13 mouse cellular contexts compared by ENCODE assay signal in genomic region chr5:136935905-136936695, GRCm38 (mm10). TPM values are rescaled to one million over a fixed set of nuclear protein-coding genes. Genes with fewer than 3 reads are reported as not detected.
DNase-seq lines count a peak whose midpoint lies in the region; ATAC-seq and TF ChIP-seq lines count a peak whose summit lies in the region.
"Had no signal": no experiment of that assay in that cellular context is flagged by ENCODE, and none has a peak within 500 bp of the region (broad histone marks: within the 10 kb centered on the region; RNA-seq: fewer than 3 reads in every experiment).

No protein-coding gene starts in this region.

- ATAC-seq in forebrain, postnatal 0 days: no peak
- ATAC-seq in forebrain, embryonic 15.5 days (replicated peaks): no peak
- ATAC-seq in midbrain, embryonic 11.5 days (ENCODE audit: low FRiP score): no peak
- 0 out of 2 replicates have a peak, but pooled peaks have one; percentile 32 for ATAC-seq in common myeloid progenitor, adult 5-6 weeks (replicated peaks; ENCODE audit: low read depth, poor library complexity, severe bottlenecking)
- no peak for ATAC-seq in midbrain, embryonic 15.5 days (replicated peaks)

- peak; percentile 37; the same call in 1 of the 2 replicates for TF ChIP-seq CTCF in forebrain, postnatal 0 days (IDR thresholded peaks at IDR 0.05; ENCODE audit: low read depth)

- H3K4me1 ChIP-seq in forebrain, postnatal 0 days (ENCODE audit: insufficient read depth): no peaks in the 10 kb centered on the region
- H3K4me1 ChIP-seq in forebrain, embryonic 15.5 days: no peaks in the 10 kb centered on the region
- H3K4me1 ChIP-seq in midbrain, embryonic 11.5 days (ENCODE audit: control insufficient read depth, insufficient read depth, low read length): no peaks in the 10 kb centered on the region
- H3K4me1 ChIP-seq in midbrain, embryonic 10.5 days: no peaks in the 10 kb centered on the region
- H3K4me1 ChIP-seq in midbrain, embryonic 15.5 days: no peaks in the 10 kb centered on the region
- H3K4me1 ChIP-seq: embryonic facial prominence, embryonic 13.5 days; hindbrain, embryonic 15.5 days; limb, embryonic 10.5 days; midbrain, embryonic 12.5 days had no signal

- 74% methylated on average over 7 of the region's 7 CpGs for WGBS in forebrain, postnatal 0 days
- 71% methylated on average over 7 of the region's 7 CpGs for WGBS in forebrain, embryonic 15.5 days
- WGBS in midbrain, embryonic 11.5 days: 67% methylated on average over 7 of the region's 7 CpGs
- 70% methylated on average over 7 of the region's 7 CpGs for WGBS in midbrain, embryonic 10.5 days
- WGBS in midbrain, embryonic 15.5 days: 69% methylated on average over 7 of the region's 7 CpGs

- intact Hi-C loops in left cerebral cortex, postnatal 36 days (cut with DNase I): loop anchor here (10.0 kb wide), 1 partner anchor 169 kb away; no protein-coding TSS in a partner anchor

- no peaks in the 10 kb centered on the region; the same call in 1 of the 2 replicates for H3K36me3 ChIP-seq in forebrain, postnatal 0 days (ENCODE audit: insufficient read depth)
- H3K36me3 ChIP-seq in forebrain, embryonic 15.5 days: no peaks in the 10 kb centered on the region
- H3K36me3 ChIP-seq in midbrain, embryonic 11.5 days (ENCODE audit: control insufficient read depth, insufficient read depth, low read length): no peaks in the 10 kb centered on the region
- no peaks in the 10 kb centered on the region for H3K36me3 ChIP-seq in midbrain, embryonic 10.5 days
- no peaks in the 10 kb centered on the region for H3K36me3 ChIP-seq in midbrain, embryonic 15.5 days (replicated peaks)
- H3K36me3 ChIP-seq: hindbrain, embryonic 15.5 days; limb, embryonic 10.5 days; midbrain, embryonic 12.5 days had no signal

- no peaks in the 10 kb centered on the region for H3K9me3 ChIP-seq in forebrain, postnatal 0 days (ENCODE audit: low read length)
- H3K9me3 ChIP-seq in forebrain, embryonic 15.5 days: no peaks in the 10 kb centered on the region
- no peaks in the 10 kb centered on the region for H3K9me3 ChIP-seq in midbrain, embryonic 11.5 days (ENCODE audit: control insufficient read depth, low read length)
- H3K9me3 ChIP-seq in midbrain, embryonic 10.5 days (replicated peaks): no peaks in the 10 kb centered on the region
- H3K9me3 ChIP-seq in midbrain, embryonic 15.5 days: no peaks in the 10 kb centered on the region
- H3K9me3 ChIP-seq: embryonic facial prominence, embryonic 13.5 days; hindbrain, embryonic 15.5 days; limb, embryonic 10.5 days; midbrain, embryonic 12.5 days had no signal

- H3K4me2 ChIP-seq in forebrain, postnatal 0 days (ENCODE audit: low read depth): no peak overlapping the region
- no peak overlapping the region for H3K4me2 ChIP-seq in forebrain, embryonic 15.5 days (replicated peaks)
- H3K4me2 ChIP-seq in midbrain, embryonic 11.5 days: no peak overlapping the region
- H3K4me2 ChIP-seq in midbrain, embryonic 15.5 days: no peak overlapping the region
- H3K4me2 ChIP-seq: embryonic facial prominence, embryonic 13.5 days; hindbrain, embryonic 15.5 days; midbrain, embryonic 12.5 days had no signal

- no peaks in the 10 kb centered on the region for H3K27me3 ChIP-seq in forebrain, postnatal 0 days (ENCODE audit: insufficient read depth, low read length)
- H3K27me3 ChIP-seq in forebrain, embryonic 15.5 days: no peaks in the 10 kb centered on the region
- H3K27me3 ChIP-seq in midbrain, embryonic 11.5 days (ENCODE audit: control insufficient read depth, insufficient read depth, low read length): no peaks in the 10 kb centered on the region
- no peaks in the 10 kb centered on the region for H3K27me3 ChIP-seq in midbrain, embryonic 10.5 days (ENCODE audit: low read depth, poor library complexity, severe bottlenecking)
- H3K27me3 ChIP-seq in midbrain, embryonic 15.5 days (replicated peaks): no peaks in the 10 kb centered on the region
- H3K27me3 ChIP-seq: embryonic facial prominence, embryonic 13.5 days; hindbrain, embryonic 15.5 days; midbrain, embryonic 12.5 days had no signal

- H3K4me3 ChIP-seq in forebrain, postnatal 0 days (ENCODE audit: low read depth, low read length): no peak overlapping the region
- H3K4me3 ChIP-seq in forebrain, embryonic 15.5 days: no peak overlapping the region
- no peak overlapping the region for H3K4me3 ChIP-seq in midbrain, embryonic 11.5 days (ENCODE audit: low read depth, low read length)
- no peak overlapping the region for H3K4me3 ChIP-seq in midbrain, embryonic 10.5 days
- no peak overlapping the region for H3K4me3 ChIP-seq in midbrain, embryonic 15.5 days
- H3K4me3 ChIP-seq: embryonic facial prominence, embryonic 13.5 days; hindbrain, embryonic 15.5 days; limb, embryonic 10.5 days; midbrain, embryonic 12.5 days had no signal

- no peak overlapping the region for H3K27ac ChIP-seq in forebrain, postnatal 0 days (ENCODE audit: low read depth, low read length)
- H3K27ac ChIP-seq in forebrain, embryonic 15.5 days (replicated peaks): no peak overlapping the region
- no peak overlapping the region for H3K27ac ChIP-seq in midbrain, embryonic 11.5 days (ENCODE audit: low read depth, low read length)
- H3K27ac ChIP-seq in midbrain, embryonic 10.5 days (replicated peaks): no peak overlapping the region
- no peak overlapping the region for H3K27ac ChIP-seq in midbrain, embryonic 15.5 days
- H3K27ac ChIP-seq: embryonic facial prominence, embryonic 13.5 days; hindbrain, embryonic 15.5 days; limb, embryonic 10.5 days; midbrain, embryonic 12.5 days had no signal

- H3K9ac ChIP-seq in forebrain, postnatal 0 days: no peak overlapping the region
- H3K9ac ChIP-seq in forebrain, embryonic 15.5 days (replicated peaks): no peak overlapping the region
- no peak overlapping the region for H3K9ac ChIP-seq in midbrain, embryonic 11.5 days (ENCODE audit: low read length)
- no peak overlapping the region for H3K9ac ChIP-seq in midbrain, embryonic 15.5 days
- H3K9ac ChIP-seq: embryonic facial prominence, embryonic 13.5 days; hindbrain, embryonic 15.5 days; midbrain, embryonic 12.5 days had no signal

- no peak for DNase-seq in forebrain, postnatal 0 days
- peak; percentile 45 for DNase-seq in midbrain, embryonic 11.5 days (ENCODE audit: low spot score, missing footprints)
- no peak for DNase-seq in midbrain, embryonic 10.5 days (ENCODE audit: low spot score)
- DNase-seq in naive thymus-derived CD4-positive, alpha-beta T cell, adult 2 months (ENCODE audit: low read depth): peak; percentile 39
- no peak for DNase-seq in left cerebral cortex, postnatal 36 days (ENCODE audit: low spot score in 2 of 2)
- DNase-seq: gastrocnemius, postnatal 10 days had no signal

RNA-seq across cellular contexts. Expression of gene Fis1, which starts 17.0 kb away (rescaled TPM):
- 221 and 299 TPM in 2 replicates for total RNA-seq in forebrain, postnatal 0 days (2014; rRNA removed)
- polyA plus RNA-seq in forebrain, postnatal 0 days (2015; fragmentation: Nextera tagmentation; extraction: Ambion mirVana): 377 and 441 TPM in 2 replicates
- 336 and 351 TPM in 2 replicates for polyA plus RNA-seq in forebrain, embryonic 15.5 days (2015; fragmentation: Nextera tagmentation; extraction: Ambion mirVana)
- 320 and 332 TPM in 2 replicates for polyA plus RNA-seq in midbrain, embryonic 11.5 days (2014; fragmentation: Nextera tagmentation; extraction: Ambion mirVana)
- 271 and 306 TPM in 2 replicates for polyA plus RNA-seq in midbrain, embryonic 10.5 days (2016; fragmentation: Nextera tagmentation; extraction: Ambion mirVana)
- total RNA-seq in common myeloid progenitor, adult 5-6 weeks (2017): 101 and 120 TPM in 2 replicates
- total RNA-seq in left cerebral cortex, postnatal 36 days (2021): 100 to 1,000 TPM; 250 to 282 TPM
- 357 and 367 TPM in 2 replicates for polyA plus RNA-seq in midbrain, embryonic 15.5 days (2015; fragmentation: Nextera tagmentation; extraction: Ambion mirVana)

RNA-seq across cellular contexts. Expression of gene Ift22, which starts 28.1 kb away (rescaled TPM):
- total RNA-seq in forebrain, postnatal 0 days (2014; rRNA removed): 30.7 and 35.9 TPM in 2 replicates
- polyA plus RNA-seq in forebrain, postnatal 0 days (2015; fragmentation: Nextera tagmentation; extraction: Ambion mirVana): 125 and 134 TPM in 2 replicates
- 116 and 124 TPM in 2 replicates for polyA plus RNA-seq in forebrain, embryonic 15.5 days (2015; fragmentation: Nextera tagmentation; extraction: Ambion mirVana)
- polyA plus RNA-seq in midbrain, embryonic 11.5 days (2014; fragmentation: Nextera tagmentation; extraction: Ambion mirVana): 111 and 114 TPM in 2 replicates
- polyA plus RNA-seq in midbrain, embryonic 10.5 days (2016; fragmentation: Nextera tagmentation; extraction: Ambion mirVana): 104 and 114 TPM in 2 replicates
- total RNA-seq in common myeloid progenitor, adult 5-6 weeks (2017): 3.8 and 15.0 TPM in 2 replicates
- total RNA-seq in left cerebral cortex, postnatal 36 days (2021): 100 to 1,000 TPM in 1 of 2 experiments, 10 to 100 TPM in 1; 86.1 to 105 TPM
- polyA plus RNA-seq in midbrain, embryonic 15.5 days (2015; fragmentation: Nextera tagmentation; extraction: Ambion mirVana): 125 and 132 TPM in 2 replicates

RNA-seq across cellular contexts. Expression of gene Cldn15, which starts 30.3 kb away (rescaled TPM):
- 0.33 and 0.38 TPM in 2 replicates for total RNA-seq in forebrain, postnatal 0 days (2014; rRNA removed)
- 0.13 and 0.15 TPM in 2 replicates for polyA plus RNA-seq in forebrain, postnatal 0 days (2015; fragmentation: Nextera tagmentation; extraction: Ambion mirVana)
- 0.10 and 0.28 TPM in 2 replicates for polyA plus RNA-seq in forebrain, embryonic 15.5 days (2015; fragmentation: Nextera tagmentation; extraction: Ambion mirVana)
- polyA plus RNA-seq in midbrain, embryonic 11.5 days (2014; fragmentation: Nextera tagmentation; extraction: Ambion mirVana): 0.22 and 0.26 TPM in 2 replicates
- polyA plus RNA-seq in midbrain, embryonic 10.5 days (2016; fragmentation: Nextera tagmentation; extraction: Ambion mirVana): 0.15 and 0.55 TPM in 2 replicates
- total RNA-seq in common myeloid progenitor, adult 5-6 weeks (2017): 1.3 and 1.8 TPM in 2 replicates
- total RNA-seq in left cerebral cortex, postnatal 36 days (2021): not detected
- polyA plus RNA-seq in midbrain, embryonic 15.5 days (2015; fragmentation: Nextera tagmentation; extraction: Ambion mirVana): 0.18 and 0.36 TPM in 2 replicates

RNA-seq across cellular contexts. Expression of gene Plod3, which starts 50.7 kb away (rescaled TPM):
- total RNA-seq in forebrain, postnatal 0 days (2014; rRNA removed): 46.6 and 55.2 TPM in 2 replicates
- 18.2 and 21.7 TPM in 2 replicates for polyA plus RNA-seq in forebrain, postnatal 0 days (2015; fragmentation: Nextera tagmentation; extraction: Ambion mirVana)
- polyA plus RNA-seq in forebrain, embryonic 15.5 days (2015; fragmentation: Nextera tagmentation; extraction: Ambion mirVana): 28.8 and 35.6 TPM in 2 replicates
- polyA plus RNA-seq in midbrain, embryonic 11.5 days (2014; fragmentation: Nextera tagmentation; extraction: Ambion mirVana): 21.4 and 23.1 TPM in 2 replicates
- 40.8 and 43.2 TPM in 2 replicates for polyA plus RNA-seq in midbrain, embryonic 10.5 days (2016; fragmentation: Nextera tagmentation; extraction: Ambion mirVana)
- total RNA-seq in common myeloid progenitor, adult 5-6 weeks (2017): 35.1 and 57.3 TPM in 2 replicates
- 10 to 100 TPM; 30.4 to 40.3 TPM for total RNA-seq in left cerebral cortex, postnatal 36 days (2021)
- polyA plus RNA-seq in midbrain, embryonic 15.5 days (2015; fragmentation: Nextera tagmentation; extraction: Ambion mirVana): 38.9 and 44.1 TPM in 2 replicates

RNA-seq across cellular contexts. Expression of gene Znhit1, which starts 51.7 kb away (rescaled TPM):
- 66.1 and 96.9 TPM in 2 replicates for total RNA-seq in forebrain, postnatal 0 days (2014; rRNA removed)
- polyA plus RNA-seq in forebrain, postnatal 0 days (2015; fragmentation: Nextera tagmentation; extraction: Ambion mirVana): 176 and 201 TPM in 2 replicates
- 123 and 129 TPM in 2 replicates for polyA plus RNA-seq in forebrain, embryonic 15.5 days (2015; fragmentation: Nextera tagmentation; extraction: Ambion mirVana)
- 91.1 and 92.1 TPM in 2 replicates for polyA plus RNA-seq in midbrain, embryonic 11.5 days (2014; fragmentation: Nextera tagmentation; extraction: Ambion mirVana)
- 102 and 105 TPM in 2 replicates for polyA plus RNA-seq in midbrain, embryonic 10.5 days (2016; fragmentation: Nextera tagmentation; extraction: Ambion mirVana)
- 28.2 and 32.1 TPM in 2 replicates for total RNA-seq in common myeloid progenitor, adult 5-6 weeks (2017)
- 10 to 100 TPM; 90.3 to 90.8 TPM for total RNA-seq in left cerebral cortex, postnatal 36 days (2021)
- polyA plus RNA-seq in midbrain, embryonic 15.5 days (2015; fragmentation: Nextera tagmentation; extraction: Ambion mirVana): 131 and 132 TPM in 2 replicates

Comparison
In these comparisons a context has a peak if more than half of its experiments do, and no peak if none do; other contexts are left out.
1. DNase-seq: peak in midbrain, embryonic 11.5 days (single experiment) and naive thymus-derived CD4-positive, alpha-beta T cell, adult 2 months (single experiment); none in forebrain, postnatal 0 days (single experiment), midbrain, embryonic 10.5 days (single experiment) and left cerebral cortex, postnatal 36 days (0 of 2).